Mouse (Mus musculus) limb, embryonic 15.5 days (tissue): ENCODE results near the gene Ddc. TPM values are rescaled to one million over a fixed set of nuclear protein-coding genes. Genes with fewer than 3 reads are reported as not detected.
A peak's percentile ranks its signal among the peaks of the same experiment; 100 is the strongest.

Source experiments
- ATAC-seq: fragments of 200-750 bp; cut with Nextera tagmentation; 2 replicates; pipeline ENCODE4 v1.8.0; 2017; ENCODE audit warnings: low read depth, moderate TSS enrichment; ENCODE audit not compliant: insufficient number of reproducible peaks, low FRiP score, low TSS enrichment
- H3K27ac ChIP-seq: fragments of 300-500 bp; sonication (generic); 2 replicates; pipeline ENCODE4 v1.5.1; 2015; ENCODE audit warnings: moderate library complexity, mild to moderate bottlenecking, inconsistent platforms
- H3K27me3 ChIP-seq: fragments of 300-500 bp; sonication (generic); 2 replicates; pipeline ENCODE4 v1.6.1; 2015; ENCODE audit warnings: inconsistent platforms
- H3K36me3 ChIP-seq: fragments of 300-500 bp; sonication (generic); 2 replicates; pipeline ENCODE4 v1.6.1; 2015; ENCODE audit warnings: inconsistent platforms
- H3K4me1 ChIP-seq: fragments of 300-500 bp; sonication (generic); 2 replicates; pipeline ENCODE4 v1.6.1; 2015; ENCODE audit warnings: inconsistent platforms
- H3K4me2 ChIP-seq: fragments of 300-500 bp; sonication (generic); 2 replicates; pipeline ENCODE4 v1.6.1; 2015; ENCODE audit warnings: mild to moderate bottlenecking, inconsistent platforms
- H3K4me3 ChIP-seq: fragments of 300-500 bp; sonication (generic); 2 replicates; pipeline ENCODE4 v1.5.1; 2015; ENCODE audit warnings: mild to moderate bottlenecking, inconsistent platforms
- H3K9ac ChIP-seq: fragments of 300-500 bp; sonication (generic); 2 replicates; pipeline ENCODE4 v1.6.1; 2015; ENCODE audit warnings: inconsistent platforms
- H3K9me3 ChIP-seq: fragments of 300-500 bp; sonication (generic); 2 replicates; pipeline ENCODE4 v1.6.1; 2016; ENCODE audit warnings: inconsistent platforms
- WGBS: fragments of 180-500 bp; shearing (Covaris S2); methylation state at CpG from one replicate; pipeline ENCODE4 v1.1.7; 2015; 5-methylcytosine and 5-hydroxymethylcytosine counted together
- polyA plus RNA-seq: library from polyadenylated mRNA; unstranded; fragments of >200 nt; fragmentation: Nextera tagmentation; extraction: Ambion mirVana; gene quantifications from 2 replicates; pipeline ENCODE4 v1.2.1, GENCODE M21; 2015

Gene Ddc
- polyA plus RNA-seq, 1 experiment from 2014 or later, result 17.6 TPM

DNA sequence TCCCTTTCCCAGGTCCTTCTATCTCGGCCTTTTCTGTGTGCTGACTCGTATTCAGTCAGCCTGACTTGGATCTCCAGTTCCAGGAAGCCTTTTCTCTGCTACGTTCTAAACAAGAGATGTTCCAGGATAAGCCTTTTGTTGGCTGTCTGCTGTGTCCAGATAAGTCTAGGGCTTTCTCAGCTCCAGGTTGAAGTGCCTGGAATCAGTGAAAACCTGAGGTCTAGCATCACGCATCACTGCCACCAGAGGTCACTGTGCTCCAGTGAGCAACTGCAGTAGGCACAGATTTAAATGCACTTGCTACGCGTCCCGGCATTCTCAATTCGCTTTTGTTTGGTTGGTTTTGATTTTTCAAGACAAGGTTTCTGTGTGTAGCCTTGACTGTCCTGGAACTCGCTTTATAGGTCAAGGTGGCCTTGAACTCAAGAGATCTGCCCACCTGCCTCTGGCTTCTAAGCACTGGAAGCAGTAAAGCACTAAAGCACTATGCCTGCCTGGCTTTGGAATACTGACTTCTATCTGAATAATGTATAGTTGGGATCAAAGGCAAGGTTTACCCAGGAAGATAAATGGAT lies 86.0 kb downstream of the Ddc start:
- Histone ChIP-seq H3K36me3 (no peaks in the 10 kb centered on the region), H3K9me3 (no peaks in the 10 kb centered on the region), H3K4me2 (peak overlapping the region; percentile 37), H3K27ac (no peak overlapping the region), H3K4me1 (peaks cover 11% of the 10 kb centered on the region; the same call in 1 of the 2 replicates), H3K27me3 (no peaks in the 10 kb centered on the region), H3K9ac (no peak overlapping the region), H3K4me3 (no peak overlapping the region)
- WGBS, result 25% methylated on average over 9 of the region's 9 CpGs
- no peak for ATAC-seq

DNA sequence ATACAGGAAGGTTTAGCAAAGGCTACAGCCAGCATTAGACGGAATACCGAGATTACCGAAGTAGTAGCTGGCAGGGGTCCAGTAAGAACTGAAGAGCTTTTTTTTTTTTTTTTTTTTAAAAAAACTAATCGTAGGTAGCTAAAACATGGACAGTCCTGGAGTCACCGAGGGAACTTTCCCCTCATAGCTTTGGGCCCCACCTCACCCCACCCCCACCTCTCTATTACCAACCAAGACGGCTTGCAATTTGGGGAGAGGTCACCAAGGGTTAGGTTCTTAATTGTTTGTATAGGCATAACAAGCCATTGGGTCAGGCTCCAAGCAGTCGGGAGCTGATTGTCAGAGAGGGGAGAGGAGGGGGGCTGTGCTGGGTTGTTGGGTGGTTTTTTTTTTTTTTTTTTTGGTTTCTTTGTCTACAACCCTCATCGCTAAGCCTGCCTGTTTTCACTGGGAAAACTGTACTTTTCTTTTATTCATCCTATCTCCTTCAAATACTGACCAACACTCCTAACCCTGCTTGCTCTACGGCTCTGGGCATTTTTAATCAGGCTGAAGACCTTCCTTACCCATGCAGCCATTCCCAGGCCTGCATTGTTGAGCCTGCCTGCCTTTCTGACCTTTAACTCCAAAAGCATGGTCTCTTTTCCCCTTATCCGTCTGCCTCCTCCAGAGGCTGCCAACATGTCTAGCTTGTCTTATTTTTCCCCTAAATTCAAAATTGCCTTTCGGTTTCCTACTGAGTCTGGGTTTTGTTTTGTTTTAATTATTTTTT lies 88.4 kb downstream of the Ddc start:
- no peak; the same call in 1 of the 2 replicates for ATAC-seq
- Histone ChIP-seq H3K4me3 (peak overlapping the region; percentile 76), H3K36me3 (0 out of 2 replicates have a peak, but pooled peaks cover under 1% of the 10 kb centered on the region), H3K27me3 (no peaks in the 10 kb centered on the region), H3K9ac (peak overlapping the region; percentile 54), H3K27ac (peak overlapping the region; percentile 99), H3K9me3 (no peaks in the 10 kb centered on the region), H3K4me1 (peaks cover 11% of the 10 kb centered on the region; the same call in 1 of the 2 replicates), H3K4me2 (peak overlapping the region; percentile 86)
- 5% methylated on average over 11 of the region's 11 CpGs for WGBS

DNA sequence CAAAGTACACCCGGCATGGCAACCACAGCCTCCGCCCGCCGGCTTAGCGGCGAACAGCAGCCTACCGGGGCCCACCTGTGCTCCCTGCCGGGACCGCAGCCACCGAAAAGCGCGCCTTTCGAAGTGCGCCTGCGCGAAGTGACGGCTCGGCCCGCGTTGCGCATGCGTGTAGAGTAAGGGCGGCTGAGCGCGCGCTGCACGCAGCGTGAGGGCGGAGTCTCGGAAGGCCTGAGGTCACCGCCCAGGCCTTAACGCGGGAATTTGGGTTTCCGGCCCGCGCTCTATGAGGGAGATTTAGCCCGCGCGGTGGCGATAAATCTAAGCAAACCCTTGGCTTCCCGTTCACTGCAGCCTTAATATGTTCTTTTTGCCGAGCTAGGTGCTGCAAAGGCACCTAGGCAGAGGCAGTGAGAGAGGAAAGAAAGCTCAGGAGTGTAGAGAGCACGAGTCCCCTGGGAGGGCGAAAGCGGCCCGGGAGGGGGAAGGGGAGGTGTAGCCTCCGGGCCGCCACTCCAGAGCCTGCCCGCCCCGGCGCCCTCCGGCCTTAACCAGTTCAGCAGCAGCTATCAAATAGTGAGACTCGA lies 89.0 kb downstream of the Ddc start, which contains the start of gene Fignl1:
Gene Fignl1 (minus strand): TSS at position 143 of the 584 bp plus-strand sequence.
- H3K4me1 ChIP-seq, result peaks cover 11% of the 10 kb centered on the region; the same call in 1 of the 2 replicates
- peak within 1 kb of the TSS; percentile 68 for H3K9ac ChIP-seq
- peak within 1 kb of the TSS; percentile 99 for H3K27ac ChIP-seq
- H3K4me3 ChIP-seq, result peak within 1 kb of the TSS; percentile 76
- no peaks in the 10 kb centered on the region for H3K27me3 ChIP-seq
- H3K9me3 ChIP-seq, result no peaks in the 10 kb centered on the region
- WGBS, result under 1% methylated on average over 53 of the region's 53 CpGs
- peak; percentile 95 for ATAC-seq
- H3K36me3 ChIP-seq, result 0 out of 2 replicates have a peak, but pooled peaks cover 4% of the 10 kb centered on the region
- peak within 1 kb of the TSS; percentile 86 for H3K4me2 ChIP-seq

DNA sequence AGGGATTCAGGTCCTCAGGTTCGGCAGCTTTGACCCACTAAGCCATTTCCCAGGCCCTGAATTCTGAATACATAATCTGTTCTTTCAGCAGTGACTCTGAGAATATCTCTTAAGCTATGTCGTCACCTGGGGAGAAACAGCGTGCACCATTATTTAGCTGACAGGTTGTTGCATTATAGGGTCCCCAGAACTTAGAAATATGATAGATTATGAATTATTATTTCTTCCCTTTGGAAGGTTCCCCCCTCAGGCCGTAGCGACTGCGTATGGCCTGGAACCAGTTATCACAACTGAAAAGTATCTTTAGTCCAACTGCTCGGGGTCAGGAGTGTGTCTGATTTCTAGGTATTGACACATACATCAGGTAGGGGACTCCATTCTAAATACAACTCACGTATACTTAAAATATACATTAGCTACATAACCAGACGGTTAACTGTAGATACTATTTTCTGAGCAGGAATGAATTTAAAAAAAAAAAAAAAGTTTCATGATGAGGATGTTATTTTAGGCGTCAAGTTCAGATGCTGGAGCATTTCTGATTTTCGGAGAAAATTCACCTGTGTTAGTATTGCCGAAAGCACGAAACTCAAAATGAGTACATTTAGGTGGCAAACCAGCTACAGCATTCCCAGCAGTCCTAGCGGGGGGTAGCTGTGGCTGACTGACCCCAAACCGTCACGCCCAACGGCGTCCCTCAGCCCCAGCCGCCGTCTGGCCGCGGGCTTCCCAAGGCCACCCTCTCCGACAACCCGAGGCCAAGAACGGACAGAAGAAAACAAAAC lies 89.7 kb downstream of the Ddc start:
- H3K9ac ChIP-seq, result peak overlapping the region; percentile 68
- WGBS, result 8% methylated on average over 25 of the region's 25 CpGs
- H3K4me3 ChIP-seq, result peak overlapping the region; percentile 76
- H3K4me1 ChIP-seq, result peaks cover 11% of the 10 kb centered on the region; the same call in 1 of the 2 replicates
- ATAC-seq, result peak; percentile 76
- no peaks in the 10 kb centered on the region for H3K27me3 ChIP-seq
- peak overlapping the region; percentile 86 for H3K4me2 ChIP-seq
- H3K36me3 ChIP-seq, result peaks cover 8% of the 10 kb centered on the region; the same call in 1 of the 2 replicates
- no peaks in the 10 kb centered on the region for H3K9me3 ChIP-seq
- H3K27ac ChIP-seq, result peak overlapping the region; percentile 99

DNA sequence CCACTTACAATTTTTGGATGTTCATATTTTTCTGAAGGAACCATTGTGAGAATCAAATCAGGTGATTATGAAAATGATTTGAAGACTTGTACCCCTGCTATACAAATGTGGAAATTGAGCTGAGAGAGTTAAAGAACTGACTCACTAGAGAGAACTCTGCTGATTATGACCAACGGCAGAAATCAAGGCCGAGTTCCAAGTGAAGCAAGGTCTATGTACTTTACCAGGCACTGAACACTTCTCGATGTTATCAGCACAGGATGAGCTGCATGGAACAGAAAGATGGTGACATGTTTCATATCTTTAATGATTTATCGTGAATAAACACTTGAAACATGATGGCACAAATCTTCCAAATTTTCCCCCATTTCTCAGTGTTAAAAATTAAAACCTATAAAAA lies 92.0 kb downstream of the Ddc start:
- Histone ChIP-seq H3K4me2 (no peak overlapping the region), H3K9ac (no peak overlapping the region), H3K36me3 (peaks cover 28% of the 10 kb centered on the region), H3K27me3 (no peaks in the 10 kb centered on the region), H3K27ac (no peak overlapping the region), H3K9me3 (no peaks in the 10 kb centered on the region), H3K4me1 (peaks cover 11% of the 10 kb centered on the region; the same call in 1 of the 2 replicates), H3K4me3 (no peak overlapping the region)
- no peak for ATAC-seq
- 93% methylated on average over 4 of the region's 4 CpGs for WGBS

DNA sequence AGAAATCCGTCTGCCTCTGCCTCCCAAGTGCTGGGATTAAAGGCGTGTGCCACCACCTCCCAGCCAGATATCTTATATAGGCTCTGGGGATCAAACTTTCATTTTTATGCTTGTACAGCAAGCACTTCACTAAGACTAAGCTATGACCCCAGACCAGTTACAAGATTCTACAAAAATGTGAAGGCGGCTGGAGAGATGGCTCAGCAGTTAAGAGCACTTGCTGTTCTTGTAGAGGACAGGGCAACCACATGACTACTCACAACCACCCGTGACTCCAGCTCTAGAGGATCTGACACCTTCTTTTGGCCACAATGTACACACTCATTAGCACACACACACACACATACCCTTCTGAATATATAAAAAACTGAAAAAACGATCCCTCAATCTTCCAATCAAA lies 93.5 kb downstream of the Ddc start:
- no peaks in the 10 kb centered on the region for H3K27me3 ChIP-seq
- no peak overlapping the region for H3K27ac ChIP-seq

DNA sequence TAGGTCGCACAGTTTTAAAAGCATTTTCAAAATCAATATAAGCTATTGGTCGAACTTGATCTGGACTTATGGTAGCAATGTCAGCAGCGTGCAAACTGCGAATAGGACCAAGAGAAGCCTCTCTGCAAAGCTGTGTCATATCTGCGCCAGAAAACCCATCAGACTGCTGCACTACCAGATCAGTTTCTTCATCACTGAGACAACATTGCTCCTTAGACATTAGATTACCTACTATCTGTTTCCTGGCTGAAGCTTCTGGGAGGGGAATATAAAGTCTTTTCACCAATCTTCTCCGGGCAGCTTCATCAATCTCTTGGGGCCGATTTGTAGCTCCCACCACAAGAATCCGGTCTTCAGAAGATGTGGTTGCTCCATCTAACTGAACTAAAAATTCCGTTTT lies 96.9 kb downstream of the Ddc start:
- no peak overlapping the region for H3K4me2 ChIP-seq
- no peak overlapping the region for H3K4me3 ChIP-seq
- H3K9ac ChIP-seq, result no peak overlapping the region
- no peaks in the 10 kb centered on the region for H3K4me1 ChIP-seq
- H3K9me3 ChIP-seq, result no peaks in the 10 kb centered on the region
- H3K27ac ChIP-seq, result no peak overlapping the region
- H3K36me3 ChIP-seq, result peaks cover 38% of the 10 kb centered on the region
- H3K27me3 ChIP-seq, result no peaks in the 10 kb centered on the region
- WGBS, result 92% methylated on average over 9 of the region's 9 CpGs
- ATAC-seq, result no peak

More for the DNA sequence above, 93.5 kb downstream of the Ddc start:
- no peak for ATAC-seq
- no peaks in the 10 kb centered on the region for H3K9me3 ChIP-seq
- H3K4me1 ChIP-seq, result peaks cover 6% of the 10 kb centered on the region; the same call in 1 of the 2 replicates
- H3K4me2 ChIP-seq, result no peak overlapping the region
- H3K4me3 ChIP-seq, result no peak overlapping the region
- WGBS, result 82% methylated on average over 5 of the region's 5 CpGs
- no peak overlapping the region for H3K9ac ChIP-seq
- peaks cover 30% of the 10 kb centered on the region for H3K36me3 ChIP-seq

DNA sequence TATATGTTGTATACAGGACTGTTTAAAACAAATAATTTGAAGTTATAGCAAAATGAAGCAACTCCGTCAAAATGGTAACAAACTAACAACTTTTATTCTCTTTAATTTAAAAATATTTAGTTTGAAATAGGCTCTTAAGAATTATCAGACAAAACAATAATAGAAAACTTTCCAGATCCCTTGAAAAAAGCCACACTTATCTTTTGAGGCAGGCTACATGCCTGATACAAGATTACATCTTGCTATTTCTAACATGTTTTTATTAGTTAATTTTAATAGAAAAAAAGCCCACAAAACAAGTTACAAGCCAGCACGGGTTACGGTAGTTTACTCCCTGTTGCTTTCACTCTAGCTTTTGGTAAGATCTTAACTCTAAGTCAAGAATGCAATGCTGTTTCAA lies 97.6 kb downstream of the Ddc start:
- Histone ChIP-seq H3K9ac (no peak overlapping the region), H3K4me1 (no peaks in the 10 kb centered on the region), H3K9me3 (no peaks in the 10 kb centered on the region), H3K4me3 (no peak overlapping the region), H3K36me3 (peaks cover 38% of the 10 kb centered on the region), H3K27me3 (no peaks in the 10 kb centered on the region), H3K27ac (no peak overlapping the region), H3K4me2 (no peak overlapping the region)
- ATAC-seq, result no peak
- 69% methylated on average over 3 of the region's 3 CpGs for WGBS

DNA sequence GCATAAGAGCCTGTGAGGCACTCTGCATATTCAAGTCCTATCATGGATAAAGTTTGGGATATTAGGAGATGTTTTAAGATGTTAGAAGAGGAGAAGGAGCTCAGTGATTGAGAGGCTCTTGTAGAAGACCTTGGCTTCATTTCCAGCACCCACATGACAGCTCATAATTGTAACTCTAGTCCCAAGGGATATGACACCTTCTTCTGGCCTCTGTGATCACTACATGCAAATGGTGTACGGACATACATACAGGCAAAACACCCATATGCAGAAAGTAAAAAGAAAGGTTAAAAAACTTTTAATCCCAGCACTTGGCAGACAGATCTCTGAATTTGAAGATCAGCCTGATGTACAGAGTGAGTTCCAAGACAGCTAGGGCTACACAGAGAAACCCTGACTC lies 99.3 kb downstream of the Ddc start:
- ATAC-seq, result no peak
- no peak overlapping the region for H3K9ac ChIP-seq
- WGBS, result 94% methylated on average over 1 of the region's 1 CpGs

DNA sequence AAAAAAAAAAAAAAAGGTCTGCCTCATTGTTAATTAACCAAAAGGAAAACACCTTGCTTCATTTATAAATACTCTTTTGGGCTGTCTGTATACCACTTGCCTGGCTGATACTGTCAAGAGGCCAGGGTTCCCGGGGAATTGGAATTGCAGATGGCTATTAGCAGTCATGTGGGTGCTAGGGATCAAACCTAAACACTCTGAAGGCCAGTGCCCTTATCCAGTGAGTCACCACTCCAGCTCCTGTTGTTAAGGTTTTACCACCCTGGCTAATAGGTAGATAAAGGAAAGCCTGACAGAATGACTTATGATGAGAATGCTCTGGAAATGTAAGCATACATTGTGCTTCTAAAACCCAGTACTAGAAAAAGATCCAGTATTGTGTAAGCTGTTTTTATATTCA lies 103.3 kb downstream of the Ddc start:
- Histone ChIP-seq H3K27ac (no peak overlapping the region), H3K36me3 (peaks cover 8% of the 10 kb centered on the region), H3K9ac (no peak overlapping the region), H3K27me3 (no peaks in the 10 kb centered on the region), H3K4me1 (no peaks in the 10 kb centered on the region), H3K9me3 (no peaks in the 10 kb centered on the region), H3K4me3 (no peak overlapping the region), H3K4me2 (no peak overlapping the region)
- WGBS, result 49% methylated on average over 1 of the region's 1 CpGs
- no peak for ATAC-seq

More for the DNA sequence above, 99.3 kb downstream of the Ddc start:
- H3K9me3 ChIP-seq, result no peaks in the 10 kb centered on the region
- no peak overlapping the region for H3K27ac ChIP-seq
- no peaks in the 10 kb centered on the region for H3K27me3 ChIP-seq
- H3K4me3 ChIP-seq, result no peak overlapping the region
- no peaks in the 10 kb centered on the region for H3K4me1 ChIP-seq
- peaks cover 33% of the 10 kb centered on the region for H3K36me3 ChIP-seq
- H3K4me2 ChIP-seq, result no peak overlapping the region

DNA sequence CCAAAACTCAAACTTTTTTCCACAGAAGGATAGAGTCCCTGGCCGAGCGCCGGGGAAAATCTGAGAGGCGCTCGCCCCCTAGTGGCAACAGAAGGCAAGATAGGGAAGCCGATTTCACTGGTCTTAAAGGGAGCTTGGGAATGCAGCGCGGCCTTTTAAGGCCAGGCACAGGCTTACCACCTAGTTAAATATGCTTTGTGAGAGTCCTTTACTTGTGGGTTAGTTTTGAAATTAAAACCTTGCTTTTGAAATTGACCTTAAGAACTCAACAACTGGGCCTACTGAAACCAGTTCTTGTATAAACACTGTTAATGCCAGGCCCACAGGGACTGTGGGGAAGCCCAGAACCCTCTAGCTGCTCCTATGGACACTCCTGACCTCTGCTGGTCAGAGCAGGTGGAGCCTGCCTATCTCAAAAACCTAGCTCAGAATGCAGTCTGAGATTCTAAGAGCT lies 109.4 kb downstream of the Ddc start:
- H3K9me3 ChIP-seq, result no peaks in the 10 kb centered on the region
- peak; percentile 76 for ATAC-seq
- no peaks in the 10 kb centered on the region for H3K36me3 ChIP-seq
- H3K4me1 ChIP-seq, result no peaks in the 10 kb centered on the region
- H3K4me2 ChIP-seq, result peak overlapping the region; percentile 31
- no peak overlapping the region for H3K9ac ChIP-seq
- WGBS, result 1% methylated on average over 8 of the region's 8 CpGs
- H3K27me3 ChIP-seq, result no peaks in the 10 kb centered on the region
- no peak overlapping the region for H3K4me3 ChIP-seq
- H3K27ac ChIP-seq, result no peak overlapping the region
